Mouse (Mus musculus) CD4-positive naive resting alpha-beta T cell, adult 76 days (primary cell): ENCODE data around the gene Plk3. TPM values are rescaled to one million over a fixed set of nuclear protein-coding genes. Genes with fewer than 3 reads are reported as not detected.

ENCODE experiments used
- total RNA-seq: library from RNA; stranded (reverse); gene quantifications from one replicate; pipeline ENCODE4 v1.2.4, GENCODE M21; 2023

The Plk3 gene
- 55.5 TPM for total RNA-seq

DNA sequence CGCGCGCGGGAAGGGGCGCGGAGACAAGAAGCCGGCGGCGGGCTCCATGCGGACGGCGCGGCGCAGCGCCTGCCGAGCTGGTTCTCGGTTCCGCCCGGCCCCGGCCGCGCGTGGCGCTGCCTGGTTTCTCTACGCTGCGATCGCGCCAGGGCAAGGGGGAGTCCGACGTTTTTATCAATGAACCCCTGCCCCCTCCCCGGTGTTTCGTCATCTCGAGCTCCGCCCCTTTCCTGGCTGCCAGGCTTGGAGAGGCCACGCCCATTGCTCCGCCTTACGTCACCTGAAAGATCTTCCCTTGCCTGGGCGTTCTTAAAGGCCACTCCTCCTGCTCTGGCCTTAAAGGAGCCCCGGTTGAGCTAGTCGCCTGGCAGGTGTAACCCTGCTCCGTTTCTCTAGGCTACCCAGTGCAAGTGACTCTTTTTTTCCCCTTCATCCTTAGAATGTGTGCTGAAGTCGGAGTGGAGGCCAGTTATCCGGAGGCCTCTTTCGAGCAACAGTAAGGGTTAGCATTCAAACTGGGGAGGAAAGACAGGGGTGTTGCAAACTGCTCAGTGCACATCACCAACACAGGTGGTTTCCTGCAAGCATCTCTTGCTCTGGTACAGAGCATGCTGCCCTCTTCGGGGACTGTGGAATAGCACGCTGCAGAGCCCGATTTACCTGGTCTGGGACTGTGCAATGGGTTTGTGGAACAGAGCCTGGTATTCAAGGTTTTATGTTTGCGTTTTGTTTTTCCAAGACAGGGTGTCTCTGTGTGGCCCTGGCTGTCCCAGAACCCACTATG is at the start of gene Plk3:
Gene Plk3, minus strand, starts transcription at position 147 of the 784 bp plus-strand sequence.

DNA sequence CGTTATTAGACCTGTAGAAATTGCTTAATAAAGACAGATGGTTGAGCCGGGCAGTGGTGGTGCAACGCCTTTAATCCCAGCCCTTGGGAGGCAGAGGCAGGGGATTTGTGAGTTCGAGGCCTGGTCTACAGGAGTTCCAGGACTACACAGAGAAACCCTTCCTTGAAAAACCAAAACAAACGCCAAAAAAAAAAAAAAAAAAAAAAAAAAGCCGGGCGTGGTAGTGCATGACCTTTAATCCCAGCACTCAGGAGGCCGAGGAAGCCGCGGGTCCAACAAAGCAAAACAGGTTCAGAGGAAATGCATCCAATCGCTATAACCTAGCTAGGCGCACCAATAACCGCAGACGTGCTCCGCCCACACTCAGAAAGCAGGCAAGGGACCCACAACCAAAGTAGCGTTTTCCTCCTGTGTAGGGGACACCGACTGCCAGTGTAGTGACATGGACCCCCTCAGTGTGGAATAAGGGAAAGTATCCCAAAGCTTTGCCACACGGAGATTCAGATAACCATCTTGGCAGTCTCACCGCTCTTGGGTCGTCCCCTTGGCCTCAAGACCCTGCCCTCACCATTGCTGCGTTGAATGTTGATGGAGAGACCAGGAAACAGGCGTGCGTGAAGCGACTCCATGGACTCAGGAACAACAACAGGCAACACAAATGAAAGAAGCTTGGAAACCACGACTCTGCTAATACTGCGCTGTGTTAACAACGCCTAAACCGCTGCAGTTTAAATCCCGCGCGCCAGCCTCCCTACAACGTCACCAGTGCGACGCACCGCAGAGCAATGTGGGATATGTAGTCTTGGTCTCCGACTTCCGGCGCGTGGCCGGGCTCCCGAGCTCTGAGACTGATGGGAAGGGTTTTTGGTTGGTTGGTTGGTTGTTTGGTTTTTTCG is 48.3 kb upstream of the Plk3 start, which contains the start of gene Kif2c:
Gene Kif2c, minus strand, starts transcription at position 777 of the 896 bp plus-strand sequence.

DNA sequence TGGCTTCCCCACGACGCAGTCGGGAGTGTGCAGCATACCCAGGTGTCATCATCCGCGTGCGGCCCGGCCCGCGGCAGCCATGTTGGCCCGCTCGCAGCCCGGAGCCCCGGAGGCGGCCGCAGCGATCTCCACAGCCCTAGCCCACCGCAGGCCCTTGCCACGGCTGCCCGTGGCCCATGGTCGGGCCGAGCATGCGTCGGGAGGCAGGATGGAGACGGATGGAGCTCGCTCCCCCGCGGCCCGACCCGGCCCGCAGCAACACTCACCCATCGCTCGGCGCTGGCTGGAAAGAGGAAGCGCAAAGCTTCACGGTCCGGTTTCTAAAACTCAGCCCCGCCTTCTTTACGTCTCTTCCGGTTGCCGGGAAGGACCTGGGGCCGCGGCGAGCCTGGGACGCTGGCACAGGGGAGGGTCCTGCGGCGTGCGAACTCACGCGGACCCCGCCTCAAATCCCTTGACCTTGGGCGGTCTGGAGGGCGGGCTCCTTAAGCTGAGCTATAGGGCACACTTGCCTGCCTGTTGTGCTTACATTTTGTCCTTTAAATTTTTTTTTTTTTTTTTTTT is 22.1 kb upstream of the Plk3 start, which contains the start of gene Rps8:
Gene Rps8, minus strand, starts transcription at position 452 of the 564 bp plus-strand sequence.

DNA sequence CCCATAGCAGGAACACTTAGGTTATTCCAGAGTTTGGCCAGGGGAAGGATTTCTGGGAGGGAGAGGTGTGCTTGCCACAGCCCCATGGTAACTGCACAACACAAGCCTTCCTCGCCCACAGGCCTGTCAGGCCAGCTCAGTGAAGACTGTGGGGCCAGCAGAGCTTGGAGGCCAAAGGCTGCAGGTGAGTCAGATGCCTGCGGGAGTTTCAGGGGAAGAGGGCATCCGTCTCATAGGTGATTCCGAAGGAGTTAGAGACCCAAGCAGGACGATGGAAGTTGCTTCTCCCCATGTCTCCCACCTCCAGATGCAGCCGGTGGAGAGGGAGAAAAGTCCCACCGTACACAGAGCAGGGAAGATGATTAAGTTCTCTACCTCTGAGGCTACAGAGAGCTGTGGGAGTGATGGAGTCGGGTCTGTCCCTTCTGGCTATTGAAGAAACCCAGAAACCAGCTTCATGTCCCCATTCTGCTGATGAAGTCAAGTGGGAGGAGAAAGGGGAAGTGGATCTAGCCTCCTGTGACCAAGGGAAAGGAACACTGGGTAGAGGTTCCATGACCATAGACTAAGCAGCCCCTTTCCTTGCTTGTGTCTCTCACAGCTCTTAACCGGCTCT is 7.0 kb downstream of the Plk3 start, which contains the start of gene Tctex1d4:
Gene Tctex1d4, plus strand, starts transcription at position 120 of the 616 bp plus-strand sequence.

GRCm38 (mm10) chr4:117125348-117125909 is 8.3 kb downstream of the Plk3 start, which contains the start of gene Btbd19:
Gene Btbd19 (minus strand): TSS chr4:117125725.

GRCm38 (mm10) chr4:117095551-117096452 is 38.0 kb downstream of the Plk3 start, which contains the start of gene Ptch2:
Gene Ptch2 (plus strand): TSS chr4:117096075.

Other genes with a start within 250 kb of the Plk3 start
- 36.8 TPM for gene Urod, start 139.6 kb downstream of the Plk3 start, total RNA-seq
- 35.4 TPM for gene Hectd3, start 138.6 kb downstream of the Plk3 start, total RNA-seq
- 22.1 TPM for gene Eif2b3, start 114.6 kb downstream of the Plk3 start, total RNA-seq
- 0.18 TPM for gene Ptch2, start 37.9 kb downstream of the Plk3 start, total RNA-seq
- 22.6 TPM for gene Btbd19, start 8.2 kb downstream of the Plk3 start, total RNA-seq
- gene Tctex1d4, start 7.2 kb downstream of the Plk3 start, total RNA-seq, result not detected
- 2,747 TPM for gene Rps8, start 22.3 kb upstream of the Plk3 start, total RNA-seq
- gene Kif2c, start 48.7 kb upstream of the Plk3 start, total RNA-seq, result 0.29 TPM
- not detected for gene Tmem53, start 118.0 kb upstream of the Plk3 start, total RNA-seq
- gene Armh1, start 118.2 kb upstream of the Plk3 start, total RNA-seq, result not detected